Mouse (Mus musculus) kidney, embryonic 15.5 days (tissue): ENCODE results near the gene Wsb1. TPM values are rescaled to one million over a fixed set of nuclear protein-coding genes. Genes with fewer than 3 reads are reported as not detected.

Experiments
- ATAC-seq: fragments of 200-750 bp; cut with Nextera tagmentation; replicated peaks from 2 replicates; pipeline ENCODE4 v1.8.0; 2017; ENCODE audit warnings: moderate TSS enrichment; ENCODE audit not compliant: low FRiP score
- H3K27ac ChIP-seq: fragments of 300-500 bp; sonication (generic); 2 replicates; pipeline ENCODE4 v1.5.1; 2015; ENCODE audit warnings: mild to moderate bottlenecking, inconsistent platforms
- H3K27me3 ChIP-seq: fragments of 300-500 bp; sonication (generic); 2 replicates; pipeline ENCODE4 v1.6.1; 2015; ENCODE audit warnings: inconsistent platforms
- H3K36me3 ChIP-seq: fragments of 300-500 bp; sonication (generic); 2 replicates; pipeline ENCODE4 v1.6.1; 2015; ENCODE audit warnings: inconsistent platforms
- H3K4me1 ChIP-seq: fragments of 300-500 bp; sonication (generic); 2 replicates; pipeline ENCODE4 v1.6.1; 2015; ENCODE audit warnings: inconsistent platforms
- H3K4me2 ChIP-seq: fragments of 300-500 bp; sonication (generic); 2 replicates; pipeline ENCODE4 v1.6.1; 2015; ENCODE audit warnings: moderate library complexity, mild to moderate bottlenecking, inconsistent platforms
- H3K4me3 ChIP-seq: fragments of 300-500 bp; sonication (generic); replicated peaks from 2 replicates; pipeline ENCODE4 v1.5.1; 2015; ENCODE audit warnings: mild to moderate bottlenecking, inconsistent platforms
- H3K9ac ChIP-seq: fragments of 300-500 bp; sonication (generic); 2 replicates; pipeline ENCODE4 v1.6.1; 2015; ENCODE audit warnings: mild to moderate bottlenecking, inconsistent platforms
- H3K9me3 ChIP-seq: fragments of 300-500 bp; sonication (generic); replicated peaks from 2 replicates; pipeline ENCODE4 v1.6.1; 2016; ENCODE audit warnings: inconsistent platforms
- WGBS: fragments of 180-500 bp; shearing (Covaris S2); methylation state at CpG from one replicate; pipeline ENCODE4 v1.1.7; 2015; ENCODE audit warnings: mixed read lengths; 5-methylcytosine and 5-hydroxymethylcytosine counted together
- polyA plus RNA-seq: library from polyadenylated mRNA; unstranded; fragments of >200 nt; fragmentation: Nextera tagmentation; extraction: Ambion mirVana; gene quantifications from 2 replicates; pipeline ENCODE4 v1.2.1, GENCODE M21; 2015

Gene Wsb1
- polyA plus RNA-seq, 1 experiment from 2014 or later: 316 TPM

- peak overlapping the region; percentile 82 for H3K27ac ChIP-seq
- ATAC-seq: no peak
- 39% methylated on average over 8 of the region's 8 CpGs for WGBS
- no peaks in the 10 kb centered on the region for H3K27me3 ChIP-seq
- H3K36me3 ChIP-seq: no peaks in the 10 kb centered on the region
- H3K4me1 ChIP-seq: peaks cover 42% of the 10 kb centered on the region
- H3K4me3 ChIP-seq: no peak overlapping the region
- no peak overlapping the region for H3K4me2 ChIP-seq
- no peaks in the 10 kb centered on the region for H3K9me3 ChIP-seq
- H3K9ac ChIP-seq: no peak overlapping the region
Observed at GRCm38 (mm10) chr11:79225371-79226155, 28.9 kb downstream of the Wsb1 start.

- 21% methylated on average over 18 of the region's 18 CpGs for WGBS
- peaks cover 36% of the 10 kb centered on the region for H3K4me1 ChIP-seq
- H3K4me2 ChIP-seq: peak overlapping the region; percentile 39
- peak; percentile 76 for ATAC-seq
- H3K27ac ChIP-seq: peak overlapping the region; percentile 82
- H3K4me3 ChIP-seq: no peak overlapping the region
- no peak overlapping the region for H3K9ac ChIP-seq
- no peaks in the 10 kb centered on the region for H3K9me3 ChIP-seq
- no peaks in the 10 kb centered on the region for H3K36me3 ChIP-seq
- H3K27me3 ChIP-seq: no peaks in the 10 kb centered on the region
Observed at GRCm38 (mm10) chr11:79224562-79225280, 29.8 kb downstream of the Wsb1 start.

GRCm38 (mm10) chr11:79223420-79223819 lies 31.1 kb downstream of the Wsb1 start:
- WGBS: 84% methylated on average over 6 of the region's 6 CpGs
- no peak overlapping the region for H3K4me3 ChIP-seq
- H3K27me3 ChIP-seq: no peaks in the 10 kb centered on the region
- H3K27ac ChIP-seq: no peak overlapping the region
- ATAC-seq: no peak
- H3K9me3 ChIP-seq: no peaks in the 10 kb centered on the region
- peaks cover 29% of the 10 kb centered on the region for H3K4me1 ChIP-seq
- H3K36me3 ChIP-seq: no peaks in the 10 kb centered on the region
- H3K9ac ChIP-seq: no peak overlapping the region
- no peak overlapping the region for H3K4me2 ChIP-seq

GRCm38 (mm10) chr11:79222661-79223060 lies 31.8 kb downstream of the Wsb1 start:
- Histone ChIP-seq H3K4me2 (no peak overlapping the region), H3K4me3 (no peak overlapping the region), H3K4me1 (peaks cover 27% of the 10 kb centered on the region), H3K36me3 (no peaks in the 10 kb centered on the region), H3K9me3 (no peaks in the 10 kb centered on the region), H3K27me3 (no peaks in the 10 kb centered on the region), H3K9ac (no peak overlapping the region), H3K27ac (no peak overlapping the region)
- no peak for ATAC-seq
- 87% methylated on average over 6 of the region's 6 CpGs for WGBS

GRCm38 (mm10) chr11:79221641-79222040 lies 32.8 kb downstream of the Wsb1 start:
- no peaks in the 10 kb centered on the region for H3K36me3 ChIP-seq
- no peak overlapping the region for H3K9ac ChIP-seq
- no peak for ATAC-seq
- H3K27ac ChIP-seq: no peak overlapping the region
- no peak overlapping the region for H3K4me2 ChIP-seq
- WGBS: 61% methylated on average over 5 of the region's 5 CpGs
- H3K4me3 ChIP-seq: no peak overlapping the region
- no peaks in the 10 kb centered on the region for H3K27me3 ChIP-seq
- peaks cover 27% of the 10 kb centered on the region for H3K4me1 ChIP-seq
- H3K9me3 ChIP-seq: no peaks in the 10 kb centered on the region

- H3K9ac ChIP-seq: no peak overlapping the region
- peaks cover 12% of the 10 kb centered on the region for H3K4me1 ChIP-seq
- H3K27ac ChIP-seq: peak overlapping the region; percentile 79
- WGBS: 48% methylated on average over 8 of the region's 8 CpGs
- H3K4me3 ChIP-seq: no peak overlapping the region
- no peaks in the 10 kb centered on the region for H3K36me3 ChIP-seq
- H3K4me2 ChIP-seq: no peak overlapping the region
- no peaks in the 10 kb centered on the region for H3K27me3 ChIP-seq
- ATAC-seq: no peak
- no peaks in the 10 kb centered on the region for H3K9me3 ChIP-seq
Observed at GRCm38 (mm10) chr11:79218936-79219626, 35.4 kb downstream of the Wsb1 start.

GRCm38 (mm10) chr11:79218061-79218460 lies 36.4 kb downstream of the Wsb1 start:
- H3K9ac ChIP-seq: no peak overlapping the region
- no peak overlapping the region for H3K4me2 ChIP-seq
- ATAC-seq: no peak
- 92% methylated on average over 1 of the region's 1 CpGs for WGBS
- no peak overlapping the region for H3K4me3 ChIP-seq
- H3K27me3 ChIP-seq: no peaks in the 10 kb centered on the region
- peaks cover 15% of the 10 kb centered on the region for H3K4me1 ChIP-seq
- no peaks in the 10 kb centered on the region for H3K36me3 ChIP-seq
- no peaks in the 10 kb centered on the region for H3K9me3 ChIP-seq
- no peak overlapping the region for H3K27ac ChIP-seq

GRCm38 (mm10) chr11:79217133-79217532 lies 37.3 kb downstream of the Wsb1 start:
- Histone ChIP-seq H3K9ac (no peak overlapping the region), H3K4me2 (no peak overlapping the region), H3K4me1 (peaks cover 15% of the 10 kb centered on the region), H3K27me3 (no peaks in the 10 kb centered on the region), H3K27ac (no peak overlapping the region), H3K9me3 (no peaks in the 10 kb centered on the region), H3K36me3 (no peaks in the 10 kb centered on the region), H3K4me3 (no peak overlapping the region)
- no peak for ATAC-seq
- 50% methylated on average over 6 of the region's 6 CpGs for WGBS

- H3K4me3 ChIP-seq: no peak overlapping the region
- H3K27me3 ChIP-seq: no peaks in the 10 kb centered on the region
- no peaks in the 10 kb centered on the region for H3K9me3 ChIP-seq
- WGBS: 61% methylated on average over 2 of the region's 2 CpGs
- ATAC-seq: no peak
- no peak overlapping the region for H3K9ac ChIP-seq
- H3K27ac ChIP-seq: 0 out of 2 replicates have a peak overlapping the region, but pooled peaks have one; percentile 34
- peaks cover 15% of the 10 kb centered on the region for H3K4me1 ChIP-seq
- no peaks in the 10 kb centered on the region for H3K36me3 ChIP-seq
- H3K4me2 ChIP-seq: no peak overlapping the region
Observed at GRCm38 (mm10) chr11:79215539-79215938, 38.9 kb downstream of the Wsb1 start.

GRCm38 (mm10) chr11:79214015-79214418 lies 40.5 kb downstream of the Wsb1 start:
- Histone ChIP-seq H3K36me3 (no peaks in the 10 kb centered on the region), H3K27ac (peak overlapping the region; percentile 56), H3K4me2 (no peak overlapping the region), H3K4me1 (peaks cover 8% of the 10 kb centered on the region), H3K4me3 (no peak overlapping the region), H3K9ac (no peak overlapping the region), H3K27me3 (0 out of 2 replicates have a peak, but pooled peaks cover 2% of the 10 kb centered on the region), H3K9me3 (no peaks in the 10 kb centered on the region)
- peak; percentile 80 for ATAC-seq
- WGBS: 10% methylated on average over 14 of the region's 14 CpGs

- Histone ChIP-seq H3K4me2 (no peak overlapping the region), H3K4me3 (no peak overlapping the region), H3K27me3 (peaks cover 8% of the 10 kb centered on the region; the same call in 1 of the 2 replicates), H3K27ac (no peak overlapping the region), H3K9ac (no peak overlapping the region), H3K4me1 (peaks cover 8% of the 10 kb centered on the region), H3K9me3 (no peaks in the 10 kb centered on the region), H3K36me3 (no peaks in the 10 kb centered on the region)
- WGBS: 85% methylated on average over 5 of the region's 5 CpGs
- no peak for ATAC-seq
Observed at GRCm38 (mm10) chr11:79209882-79210471, 44.5 kb downstream of the Wsb1 start.
